Mouse (Mus musculus) MEL-GATA-1-ER (cell line): ENCODE data around the gene Fthl17c.
"Not testable (repeated sequence)": the region's sequence is repeated elsewhere in the genome, so short reads cannot be mapped to it uniquely, and the experiment has no call there.

Experiments used
- DNase-seq: peaks from one replicate; pipeline ENCODE4 v3.0.0-alpha.2; 2012; ENCODE audit warnings: low read depth; ENCODE audit errors: extremely low read depth

Gene Fthl17c

DNA sequence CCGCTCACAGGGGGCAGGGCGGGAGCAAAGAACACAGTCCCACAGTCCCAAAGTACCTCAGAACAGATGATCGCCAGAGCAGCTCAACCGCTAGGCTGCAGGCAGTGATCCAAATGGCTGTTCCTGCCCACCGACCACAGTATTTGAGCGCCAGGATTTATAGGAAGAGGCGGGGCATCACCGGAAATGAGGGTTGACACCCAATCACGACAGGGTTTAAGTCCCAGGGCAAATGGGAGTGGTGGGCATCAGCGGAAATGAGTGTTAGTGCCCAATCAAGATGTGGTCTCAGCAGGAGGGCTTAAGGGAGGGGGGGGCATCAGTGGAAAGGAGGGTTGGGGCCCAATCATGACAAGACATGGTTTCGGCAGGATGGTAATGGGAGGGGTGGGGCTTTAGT is at the start of gene Fthl17c:
TSS of gene Fthl17c (minus strand) at position 101 of the 400 bp plus-strand sequence.
- not testable (repeated sequence) for DNase-seq

GRCm38 (mm10) chrX:9019481-9019880 is 43.1 kb upstream of the Fthl17c start:
- DNase-seq: no peak

DNA sequence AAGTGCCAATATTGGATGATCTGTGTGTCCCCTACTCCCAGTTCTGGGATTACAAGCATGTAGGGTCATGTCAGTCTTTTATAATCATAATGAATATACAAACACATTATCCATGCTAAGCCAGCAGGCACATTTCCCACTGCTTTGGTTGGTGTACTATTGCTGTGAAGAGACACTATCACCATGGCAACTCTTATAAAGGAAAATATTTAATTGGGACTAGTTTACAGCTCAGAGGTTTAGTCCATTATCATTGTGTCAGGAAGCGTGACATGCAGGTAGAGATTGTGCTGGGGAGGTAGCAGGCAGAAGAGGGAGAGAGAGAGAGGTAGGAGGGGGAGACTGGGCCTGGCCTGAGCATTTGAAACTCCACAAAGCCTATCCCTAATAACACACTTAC is 39.7 kb upstream of the Fthl17c start:
- no peak for DNase-seq

DNA sequence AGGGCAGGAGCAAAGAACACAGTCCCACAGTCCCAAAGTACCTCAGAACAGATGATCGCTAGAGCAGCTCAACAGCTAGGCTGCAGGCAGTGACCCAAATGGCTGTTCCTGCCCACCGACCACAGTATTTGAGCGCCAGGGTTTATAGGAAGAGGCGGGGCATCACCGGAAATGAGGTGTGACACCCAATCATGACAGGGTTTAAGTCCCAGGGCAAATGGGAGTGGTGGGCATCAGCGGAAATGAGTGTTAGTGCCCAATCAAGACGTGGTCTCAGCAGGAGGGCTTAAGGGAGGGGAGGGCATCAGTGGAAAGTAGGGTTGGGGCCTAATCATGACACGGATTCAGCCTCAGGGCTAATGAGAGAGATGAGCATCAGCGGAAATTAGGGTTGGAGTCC is 10.3 kb upstream of the Fthl17c start, which contains the start of gene Fthl17d:
TSS of gene Fthl17d (minus strand) at position 101 of the 400 bp plus-strand sequence.
- not testable (repeated sequence) for DNase-seq

GRCm38 (mm10) chrX:8964618-8965017 is 11.7 kb downstream of the Fthl17c start:
- DNase-seq: not testable (repeated sequence)

- DNase-seq: not testable (repeated sequence)
Measured at GRCm38 (mm10) chrX:8962875-8963274, 13.5 kb downstream of the Fthl17c start, which contains the start of gene Fthl17b. Gene Fthl17b, minus strand, starts transcription at chrX:8962975.

DNA sequence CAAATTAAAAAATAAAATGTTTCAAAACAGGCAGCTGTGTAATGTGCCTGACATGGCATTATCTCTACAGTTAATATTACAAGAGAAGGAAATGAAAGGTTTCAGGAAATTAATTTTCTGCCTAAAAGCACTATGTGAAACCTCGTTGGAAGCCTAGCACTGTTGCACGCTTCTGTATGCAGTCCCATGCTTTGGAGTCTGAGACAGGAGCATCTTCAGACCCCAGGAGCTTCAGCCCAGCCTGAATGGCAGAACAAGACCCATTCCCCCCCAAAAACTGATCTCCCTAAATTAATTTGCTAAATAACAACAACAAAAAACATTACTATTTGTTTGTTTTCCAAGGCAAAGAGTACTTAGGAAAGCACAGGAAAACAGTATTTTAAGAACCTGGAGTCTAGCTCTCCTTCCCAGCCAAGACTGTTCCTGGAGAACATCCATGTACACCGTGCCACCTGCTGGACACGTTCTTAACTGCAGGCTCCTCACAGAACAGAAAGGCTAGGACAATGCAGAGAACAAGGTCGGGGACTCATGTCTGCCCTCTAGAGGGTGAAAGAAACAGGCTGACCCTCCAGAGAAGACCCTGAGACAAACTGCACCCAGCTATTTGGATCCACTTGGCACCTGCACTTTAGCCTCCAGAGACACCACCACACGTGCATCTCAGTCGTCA is 28.1 kb downstream of the Fthl17c start:
- not testable (repeated sequence) for DNase-seq

DNA sequence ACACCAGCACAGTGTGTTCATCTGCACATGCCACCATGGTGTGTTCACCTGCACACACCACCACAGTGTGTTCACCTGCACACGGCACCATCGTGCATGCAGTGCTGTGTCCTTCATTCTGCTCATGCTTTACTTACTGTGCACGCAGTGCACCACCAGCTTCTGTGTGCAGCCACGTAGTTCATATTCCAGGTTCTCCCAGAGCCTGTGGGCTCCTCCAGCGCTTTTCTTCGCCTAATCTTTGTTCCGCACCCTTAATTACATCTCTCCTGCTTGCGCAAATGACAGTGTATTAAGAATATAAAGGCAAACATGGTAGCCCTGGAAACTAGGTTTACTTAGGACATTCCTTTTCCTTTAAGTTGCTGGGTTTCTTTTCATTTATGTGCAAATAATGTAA is 32.3 kb downstream of the Fthl17c start:
- DNase-seq: no peak

DNA sequence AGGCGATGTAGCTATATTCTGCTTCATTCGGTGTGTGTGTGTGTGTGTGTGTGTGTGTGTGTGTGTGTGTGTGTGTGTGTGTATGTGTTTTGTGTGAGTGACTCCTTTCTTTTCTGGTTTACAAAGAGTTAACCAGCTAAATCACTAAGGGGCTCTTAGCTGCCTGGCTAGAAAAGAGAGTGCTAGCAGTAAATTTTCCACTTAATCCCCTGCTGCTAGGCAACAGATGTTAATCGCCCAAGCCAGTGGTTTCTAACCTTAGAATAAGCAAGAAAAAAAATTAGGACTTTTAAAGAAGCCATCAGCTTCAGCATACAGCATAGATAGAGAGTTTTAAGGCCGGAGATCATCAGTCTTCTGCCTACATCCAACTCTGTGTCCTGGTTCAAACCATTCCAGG is 49.1 kb downstream of the Fthl17c start:
- no peak for DNase-seq
